Mouse (Mus musculus): Measurements from ENCODE around the gene Gpr162. TPM values are rescaled to one million over a fixed set of nuclear protein-coding genes. Genes with fewer than 3 reads are reported as not detected.
A peak's percentile ranks its signal among the peaks of the same experiment; 100 is the strongest.

Gene Gpr162
- polyA plus RNA-seq, 1 experiment from 2014 or later, result 32.9 TPM

- 95% methylated on average over 11 of the region's 11 CpGs for WGBS
- no peak for ATAC-seq
These were observed 46.7 kb downstream of the Gpr162 start for GRCm38 (mm10) chr6:124817125-124817524.

GRCm38 (mm10) chr6:124816611-124817010, 47.2 kb downstream of the Gpr162 start:
- WGBS, result 90% methylated on average over 4 of the region's 4 CpGs
- Histone ChIP-seq H3K4me1 (ENCODE audit: control insufficient read depth, insufficient read depth, low read depth, low read length) (peaks cover 19% of the 10 kb centered on the region), H3K36me3 (ENCODE audit: control insufficient read depth, insufficient read depth, low read length) (peaks cover 47% of the 10 kb centered on the region)

More at GRCm38 (mm10) chr6:124817125-124817524, 46.7 kb downstream of the Gpr162 start:
- H3K4me1 ChIP-seq (ENCODE audit: control insufficient read depth, insufficient read depth, low read depth, low read length), result peaks cover 16% of the 10 kb centered on the region
- H3K9me3 ChIP-seq (ENCODE audit: control insufficient read depth, low read length), result no peaks in the 10 kb centered on the region
- no peak overlapping the region for H3K4me3 ChIP-seq (ENCODE audit: low read length)
- peaks cover 47% of the 10 kb centered on the region for H3K36me3 ChIP-seq (ENCODE audit: control insufficient read depth, insufficient read depth, low read length)
- H3K4me2 ChIP-seq (ENCODE audit: low read length), result no peak overlapping the region
- H3K9ac ChIP-seq (ENCODE audit: low read depth, low read length), result no peak overlapping the region
- H3K27ac ChIP-seq (ENCODE audit: low read depth, low read length), result no peak overlapping the region
- H3K27me3 ChIP-seq (replicated peaks; ENCODE audit: control insufficient read depth, insufficient read depth, low read length), result no peaks in the 10 kb centered on the region

GRCm38 (mm10) chr6:124814858-124815774, 48.7 kb downstream of the Gpr162 start:
- Histone ChIP-seq H3K4me2 (ENCODE audit: low read length) (no peak overlapping the region), H3K4me3 (ENCODE audit: low read length) (no peak overlapping the region), H3K4me1 (ENCODE audit: control insufficient read depth, insufficient read depth, low read depth, low read length) (peaks cover 19% of the 10 kb centered on the region), H3K9me3 (ENCODE audit: control insufficient read depth, low read length) (no peaks in the 10 kb centered on the region), H3K9ac (ENCODE audit: low read depth, low read length) (no peak overlapping the region), H3K36me3 (ENCODE audit: control insufficient read depth, insufficient read depth, low read length) (peaks cover 39% of the 10 kb centered on the region), H3K27me3 (replicated peaks; ENCODE audit: control insufficient read depth, insufficient read depth, low read length) (no peaks in the 10 kb centered on the region), H3K27ac (ENCODE audit: low read depth, low read length) (0 out of 2 replicates have a peak overlapping the region, but pooled peaks have one; percentile 5)
- ATAC-seq, result no peak
- 70% methylated on average over 9 of the region's 9 CpGs for WGBS

More at GRCm38 (mm10) chr6:124816611-124817010, 47.2 kb downstream of the Gpr162 start:
- no peak overlapping the region for H3K27ac ChIP-seq (ENCODE audit: low read depth, low read length)
- ATAC-seq, result no peak
- no peak overlapping the region for H3K4me3 ChIP-seq (ENCODE audit: low read length)
- H3K9ac ChIP-seq (ENCODE audit: low read depth, low read length), result no peak overlapping the region
- H3K27me3 ChIP-seq (replicated peaks; ENCODE audit: control insufficient read depth, insufficient read depth, low read length), result no peaks in the 10 kb centered on the region
- no peaks in the 10 kb centered on the region for H3K9me3 ChIP-seq (ENCODE audit: control insufficient read depth, low read length)
- H3K4me2 ChIP-seq (ENCODE audit: low read length), result no peak overlapping the region

- Histone ChIP-seq H3K4me2 (ENCODE audit: low read length) (peak overlapping the region; percentile 91), H3K4me1 (ENCODE audit: control insufficient read depth, insufficient read depth, low read depth, low read length) (peaks cover 23% of the 10 kb centered on the region), H3K36me3 (ENCODE audit: control insufficient read depth, insufficient read depth, low read length) (peaks cover 32% of the 10 kb centered on the region), H3K27ac (ENCODE audit: low read depth, low read length) (peak overlapping the region; percentile 90), H3K27me3 (replicated peaks; ENCODE audit: control insufficient read depth, insufficient read depth, low read length) (no peaks in the 10 kb centered on the region), H3K4me3 (ENCODE audit: low read length) (peak overlapping the region; percentile 53), H3K9me3 (ENCODE audit: control insufficient read depth, low read length) (no peaks in the 10 kb centered on the region), H3K9ac (ENCODE audit: low read depth, low read length) (peak overlapping the region; percentile 83)
- WGBS, result 39% methylated on average over 8 of the region's 8 CpGs
- ATAC-seq, result peak; percentile 47
These were observed 49.3 kb downstream of the Gpr162 start for GRCm38 (mm10) chr6:124814448-124814847.

- Histone ChIP-seq H3K9ac (ENCODE audit: low read depth, low read length) (peak within 1 kb of the TSS; percentile 83), H3K4me2 (ENCODE audit: low read length) (peak within 1 kb of the TSS; percentile 91), H3K36me3 (ENCODE audit: control insufficient read depth, insufficient read depth, low read length) (peaks cover 28% of the 10 kb centered on the region), H3K9me3 (ENCODE audit: control insufficient read depth, low read length) (no peaks in the 10 kb centered on the region), H3K27ac (ENCODE audit: low read depth, low read length) (peak within 1 kb of the TSS; percentile 90), H3K27me3 (replicated peaks; ENCODE audit: control insufficient read depth, insufficient read depth, low read length) (no peaks in the 10 kb centered on the region), H3K4me3 (ENCODE audit: low read length) (peak within 1 kb of the TSS; percentile 53), H3K4me1 (ENCODE audit: control insufficient read depth, insufficient read depth, low read depth, low read length) (peaks cover 24% of the 10 kb centered on the region)
- ATAC-seq, result peak; percentile 85
- 0% methylated on average over 22 of the region's 22 CpGs for WGBS
These were observed 49.9 kb downstream of the Gpr162 start, which contains the start of gene Tpi1 for GRCm38 (mm10) chr6:124813933-124814332. Tpi1 (minus strand) TSS chr6:124814296.

- ATAC-seq, result peak; percentile 80
- H3K27me3 ChIP-seq (replicated peaks; ENCODE audit: control insufficient read depth, insufficient read depth, low read length), result no peaks in the 10 kb centered on the region
- peaks cover 25% of the 10 kb centered on the region for H3K36me3 ChIP-seq (ENCODE audit: control insufficient read depth, insufficient read depth, low read length)
- peaks cover 24% of the 10 kb centered on the region for H3K4me1 ChIP-seq (ENCODE audit: control insufficient read depth, insufficient read depth, low read depth, low read length)
- WGBS, result 0% methylated on average over 18 of the region's 18 CpGs
- no peaks in the 10 kb centered on the region for H3K9me3 ChIP-seq (ENCODE audit: control insufficient read depth, low read length)
- peak overlapping the region; percentile 83 for H3K9ac ChIP-seq (ENCODE audit: low read depth, low read length)
- H3K4me2 ChIP-seq (ENCODE audit: low read length), result peak overlapping the region; percentile 91
- peak overlapping the region; percentile 90 for H3K27ac ChIP-seq (ENCODE audit: low read depth, low read length)
- H3K4me3 ChIP-seq (ENCODE audit: low read length), result peak overlapping the region; percentile 53
These were observed 50.3 kb downstream of the Gpr162 start for GRCm38 (mm10) chr6:124813496-124813895.

GRCm38 (mm10) chr6:124812848-124813247, 50.9 kb downstream of the Gpr162 start:
- Histone ChIP-seq H3K36me3 (ENCODE audit: control insufficient read depth, insufficient read depth, low read length) (peaks cover 19% of the 10 kb centered on the region), H3K4me2 (ENCODE audit: low read length) (peak overlapping the region; percentile 91), H3K4me3 (ENCODE audit: low read length) (peak overlapping the region; percentile 53), H3K9ac (ENCODE audit: low read depth, low read length) (peak overlapping the region; percentile 83), H3K9me3 (ENCODE audit: control insufficient read depth, low read length) (no peaks in the 10 kb centered on the region), H3K27me3 (replicated peaks; ENCODE audit: control insufficient read depth, insufficient read depth, low read length) (no peaks in the 10 kb centered on the region), H3K4me1 (ENCODE audit: control insufficient read depth, insufficient read depth, low read depth, low read length) (peaks cover 26% of the 10 kb centered on the region), H3K27ac (ENCODE audit: low read depth, low read length) (peak overlapping the region; percentile 90)
- 22% methylated on average over 9 of the region's 9 CpGs for WGBS
- no peak for ATAC-seq

GRCm38 (mm10) chr6:124811701-124812560, 51.9 kb downstream of the Gpr162 start:
- Histone ChIP-seq H3K4me1 (ENCODE audit: control insufficient read depth, insufficient read depth, low read depth, low read length) (peaks cover 26% of the 10 kb centered on the region), H3K9me3 (ENCODE audit: control insufficient read depth, low read length) (no peaks in the 10 kb centered on the region), H3K27me3 (replicated peaks; ENCODE audit: control insufficient read depth, insufficient read depth, low read length) (no peaks in the 10 kb centered on the region), H3K36me3 (ENCODE audit: control insufficient read depth, insufficient read depth, low read length) (peaks cover 13% of the 10 kb centered on the region), H3K9ac (ENCODE audit: low read depth, low read length) (0 out of 2 replicates have a peak overlapping the region, but pooled peaks have one; percentile 39), H3K4me2 (ENCODE audit: low read length) (peak overlapping the region; percentile 91), H3K4me3 (ENCODE audit: low read length) (no peak overlapping the region), H3K27ac (ENCODE audit: low read depth, low read length) (no peak overlapping the region)
- WGBS, result 81% methylated on average over 24 of the region's 24 CpGs
- ATAC-seq, result no peak

GRCm38 (mm10) chr6:124811403-124811665, 52.4 kb downstream of the Gpr162 start:
- H3K9me3 ChIP-seq (ENCODE audit: control insufficient read depth, low read length), result no peaks in the 10 kb centered on the region
- H3K9ac ChIP-seq (ENCODE audit: low read depth, low read length), result no peak overlapping the region
- H3K36me3 ChIP-seq (ENCODE audit: control insufficient read depth, insufficient read depth, low read length), result peaks cover 7% of the 10 kb centered on the region
- no peak for ATAC-seq
- H3K27ac ChIP-seq (ENCODE audit: low read depth, low read length), result no peak overlapping the region
- peaks cover 28% of the 10 kb centered on the region for H3K4me1 ChIP-seq (ENCODE audit: control insufficient read depth, insufficient read depth, low read depth, low read length)
- WGBS, result 77% methylated on average over 4 of the region's 4 CpGs
- H3K4me2 ChIP-seq (ENCODE audit: low read length), result no peak overlapping the region; the same call in 1 of the 2 replicates
- no peak overlapping the region for H3K4me3 ChIP-seq (ENCODE audit: low read length)
- H3K27me3 ChIP-seq (replicated peaks; ENCODE audit: control insufficient read depth, insufficient read depth, low read length), result no peaks in the 10 kb centered on the region
